In genomic region chr1:133660466-133661202, GRCm38 (mm10) we compare ENCODE assay signal across 8 mouse cellular contexts. TPM values are rescaled to one million over a fixed set of nuclear protein-coding genes. Genes with fewer than 3 reads are reported as not detected.
DNase-seq lines count a peak whose midpoint lies in the region; ATAC-seq and TF ChIP-seq lines count a peak whose summit lies in the region.

TSS of gene Zbed6 (minus strand) at chr1:133660885.

- DNase-seq in CD4-positive, CD25-positive, alpha-beta regulatory T cell, adult 2 months (ENCODE audit: low read depth, low spot score), result peak; percentile 26
- peak; percentile 28 for DNase-seq in liver, embryonic 13.5 days
- peak; percentile 9 to 25 for DNase-seq in natural killer cell, adult 2 months (ENCODE audit: low spot score in 2 of 2)

- H3K36me3 ChIP-seq in embryonic facial prominence, embryonic 15.5 days, result peaks cover 23% of the 10 kb centered on the region; the same call in 1 of the 2 replicates
- H3K36me3 ChIP-seq in heart, embryonic 11.5 days (ENCODE audit: control insufficient read depth, insufficient read depth, low read length), result peaks cover 6% of the 10 kb centered on the region
- H3K36me3 ChIP-seq in kidney, embryonic 14.5 days (ENCODE audit: control insufficient read depth, insufficient read depth, low read length), result peaks cover 18% of the 10 kb centered on the region
- H3K36me3 ChIP-seq in liver, embryonic 13.5 days, result peaks cover 35% of the 10 kb centered on the region
- H3K36me3 ChIP-seq in testis, adult 2 months (ENCODE audit: control insufficient read depth, insufficient read depth, low read length), result no peaks in the 10 kb centered on the region

- H3K4me2 ChIP-seq in embryonic facial prominence, embryonic 15.5 days (replicated peaks), result peak within 1 kb of the TSS; percentile 73
- H3K4me2 ChIP-seq in heart, embryonic 11.5 days, result peak within 1 kb of the TSS; percentile 84
- H3K4me2 ChIP-seq in kidney, embryonic 14.5 days (replicated peaks; ENCODE audit: low read depth, low read length), result peak within 1 kb of the TSS; percentile 70
- H3K4me2 ChIP-seq in liver, embryonic 13.5 days, result peak within 1 kb of the TSS; percentile 86

- TF ChIP-seq POLR2A in bone marrow macrophage, adult 2 months (IDR thresholded peaks at IDR 0.05; ENCODE audit: borderline replicate concordance, low read depth, low read length), result no peak
- no peak for TF ChIP-seq POLR2A in testis, adult 2 months (IDR thresholded peaks at IDR 0.05; ENCODE audit: control insufficient read depth, low read depth, low read length)

- peak within 1 kb of the TSS; percentile 85 for H3K27ac ChIP-seq in bone marrow macrophage, adult 2 months (ENCODE audit: insufficient read depth, low read depth, low read length)
- H3K27ac ChIP-seq in embryonic facial prominence, embryonic 15.5 days (replicated peaks), result peak within 1 kb of the TSS; percentile 94
- H3K27ac ChIP-seq in heart, embryonic 11.5 days (ENCODE audit: low read depth, low read length), result peak within 1 kb of the TSS; percentile 86
- peak within 1 kb of the TSS; percentile 91 for H3K27ac ChIP-seq in kidney, embryonic 14.5 days (ENCODE audit: low read depth, low read length)
- peak within 1 kb of the TSS; percentile 87 for H3K27ac ChIP-seq in liver, embryonic 13.5 days
- peak within 1 kb of the TSS; percentile 81 for H3K27ac ChIP-seq in testis, adult 2 months (ENCODE audit: control insufficient read depth, insufficient read depth, low read depth, low read length)

- peak within 1 kb of the TSS; percentile 82 for H3K4me3 ChIP-seq in bone marrow macrophage, adult 2 months (ENCODE audit: insufficient read depth, low read length)
- H3K4me3 ChIP-seq in embryonic facial prominence, embryonic 15.5 days (replicated peaks), result peak within 1 kb of the TSS; percentile 80
- peak within 1 kb of the TSS; percentile 73 for H3K4me3 ChIP-seq in heart, embryonic 11.5 days (ENCODE audit: low read depth, low read length)
- H3K4me3 ChIP-seq in kidney, embryonic 14.5 days (ENCODE audit: low read length), result peak within 1 kb of the TSS; percentile 72
- H3K4me3 ChIP-seq in liver, embryonic 13.5 days (replicated peaks), result peak within 1 kb of the TSS; percentile 85
- peak within 1 kb of the TSS; percentile 86 for H3K4me3 ChIP-seq in testis, adult 2 months (ENCODE audit: control insufficient read depth, low read depth, low read length)

- under 1% methylated on average over 40 of the region's 41 CpGs for WGBS in embryonic facial prominence, embryonic 15.5 days
- 1% methylated on average over 35 of the region's 41 CpGs for WGBS in heart, embryonic 11.5 days (ENCODE audit: insufficient replicate concordance)
- 2% methylated on average over 41 of the region's 41 CpGs for WGBS in kidney, embryonic 14.5 days
- 1% methylated on average over 41 of the region's 41 CpGs for WGBS in liver, embryonic 13.5 days (ENCODE audit: insufficient replicate concordance)

- ATAC-seq in embryonic facial prominence, embryonic 15.5 days (ENCODE audit: insufficient number of reproducible peaks, low FRiP score, low TSS enrichment, low read depth), result peak; percentile 70
- ATAC-seq in heart, embryonic 11.5 days (replicated peaks; ENCODE audit: insufficient number of reproducible peaks, low FRiP score, low TSS enrichment), result peak; percentile 75
- ATAC-seq in kidney, embryonic 14.5 days (ENCODE audit: low FRiP score, low TSS enrichment), result peak; percentile 84
- peak; percentile 75 for ATAC-seq in liver, embryonic 13.5 days (ENCODE audit: low read depth)

- H3K9ac ChIP-seq in embryonic facial prominence, embryonic 15.5 days, result peak within 1 kb of the TSS; percentile 72
- peak within 1 kb of the TSS; percentile 88 for H3K9ac ChIP-seq in heart, embryonic 11.5 days (ENCODE audit: low read depth, low read length)
- peak within 1 kb of the TSS; percentile 95 for H3K9ac ChIP-seq in kidney, embryonic 14.5 days (ENCODE audit: low read depth, low read length)
- H3K9ac ChIP-seq in liver, embryonic 13.5 days, result peak within 1 kb of the TSS; percentile 92

- peaks cover 18% of the 10 kb centered on the region for H3K4me1 ChIP-seq in bone marrow macrophage, adult 2 months (ENCODE audit: control insufficient read depth, insufficient read depth, low read length)
- H3K4me1 ChIP-seq in embryonic facial prominence, embryonic 15.5 days, result peaks cover 38% of the 10 kb centered on the region
- peaks cover 34% of the 10 kb centered on the region for H3K4me1 ChIP-seq in heart, embryonic 11.5 days (ENCODE audit: control insufficient read depth, insufficient read depth, low read length)
- H3K4me1 ChIP-seq in kidney, embryonic 14.5 days (ENCODE audit: control insufficient read depth, insufficient read depth, low read length), result peaks cover 17% of the 10 kb centered on the region
- H3K4me1 ChIP-seq in liver, embryonic 13.5 days (replicated peaks), result peaks cover 48% of the 10 kb centered on the region
- no peaks in the 10 kb centered on the region; the same call in 1 of the 2 replicates for H3K4me1 ChIP-seq in testis, adult 2 months (ENCODE audit: control insufficient read depth, insufficient read depth, low read length)

- no peaks in the 10 kb centered on the region for H3K9me3 ChIP-seq in embryonic facial prominence, embryonic 15.5 days (replicated peaks)
- no peaks in the 10 kb centered on the region for H3K9me3 ChIP-seq in heart, embryonic 11.5 days (replicated peaks; ENCODE audit: control insufficient read depth, low read length)
- no peaks in the 10 kb centered on the region for H3K9me3 ChIP-seq in kidney, embryonic 14.5 days (ENCODE audit: control insufficient read depth, low read length)
- H3K9me3 ChIP-seq in liver, embryonic 13.5 days (replicated peaks), result no peaks in the 10 kb centered on the region

- H3K27me3 ChIP-seq in embryonic facial prominence, embryonic 15.5 days, result no peaks in the 10 kb centered on the region
- H3K27me3 ChIP-seq in heart, embryonic 11.5 days (ENCODE audit: control insufficient read depth, insufficient read depth, low read length), result no peaks in the 10 kb centered on the region
- H3K27me3 ChIP-seq in kidney, embryonic 14.5 days (ENCODE audit: control insufficient read depth, insufficient read depth, low read length), result no peaks in the 10 kb centered on the region
- H3K27me3 ChIP-seq in liver, embryonic 13.5 days, result no peaks in the 10 kb centered on the region
- H3K27me3 ChIP-seq in testis, adult 2 months (ENCODE audit: control insufficient read depth, insufficient read depth, low read length), result no peaks in the 10 kb centered on the region

- TF ChIP-seq CTCF in bone marrow macrophage, adult 2 months (IDR thresholded peaks at IDR 0.05; ENCODE audit: low read depth, low read length), result no peak
- no peak for TF ChIP-seq CTCF in testis, adult 2 months (IDR thresholded peaks at IDR 0.05; ENCODE audit: control insufficient read depth, insufficient read depth, insufficient replicate concordance, low read depth, low read length)

RNA-seq across cellular contexts. Expression of gene Zbed6, which starts in this region (rescaled TPM):
- 6.6 and 7.6 TPM in 2 replicates for polyA plus RNA-seq in bone marrow macrophage, adult 2 months (2012; ENCODE audit: insufficient read depth, insufficient read length, missing spikeins)
- not detected in 2 replicates for polyA plus RNA-seq in embryonic facial prominence, embryonic 15.5 days (2015; fragmentation: Nextera tagmentation; extraction: Ambion mirVana)
- not detected in 2 replicates for polyA plus RNA-seq in heart, embryonic 11.5 days (2014; fragmentation: Nextera tagmentation; extraction: Ambion mirVana)
- 0.51 TPM in 1 of 2 replicates, not detected in the other for polyA plus RNA-seq in kidney, embryonic 14.5 days (2014; fragmentation: Nextera tagmentation; extraction: Ambion mirVana)
- polyA plus RNA-seq in liver, embryonic 13.5 days (2015; fragmentation: Nextera tagmentation; extraction: Ambion mirVana), result not detected in 2 replicates
- 1.3 and 2.0 TPM in 2 replicates for polyA plus RNA-seq in testis, adult 2 months (2012; rRNA removed)

Comparison
In these comparisons a context has a peak if more than half of its experiments do, and no peak if none do; other contexts are left out.
1. Peak in every context shown above with its lines: DNase-seq, ATAC-seq, H3K4me3 ChIP-seq and H3K27ac ChIP-seq.
2. Peak in ATAC-seq, H3K4me3 ChIP-seq, H3K27ac ChIP-seq, H3K9ac ChIP-seq and H3K4me2 ChIP-seq in embryonic facial prominence, embryonic 15.5 days; RNA of the gene not detected or under 1 TPM.
3. Peak in ATAC-seq, H3K4me3 ChIP-seq, H3K27ac ChIP-seq, H3K9ac ChIP-seq and H3K4me2 ChIP-seq in heart, embryonic 11.5 days; RNA of the gene not detected or under 1 TPM.
4. Peak in ATAC-seq, H3K4me3 ChIP-seq, H3K27ac ChIP-seq, H3K9ac ChIP-seq and H3K4me2 ChIP-seq in kidney, embryonic 14.5 days; RNA of the gene not detected or under 1 TPM.
5. Peak in DNase-seq, ATAC-seq, H3K4me3 ChIP-seq, H3K27ac ChIP-seq, H3K9ac ChIP-seq and H3K4me2 ChIP-seq in liver, embryonic 13.5 days; RNA of the gene not detected or under 1 TPM.